Mouse (Mus musculus): ENCODE measurements at regions not wholly inside any gene's neighbourhood (a gene's known extent, or its start where the extent isn't known, plus 50 kb on each side); places are given as distances from the start of the nearest gene placed in this dataset.

DNA sequence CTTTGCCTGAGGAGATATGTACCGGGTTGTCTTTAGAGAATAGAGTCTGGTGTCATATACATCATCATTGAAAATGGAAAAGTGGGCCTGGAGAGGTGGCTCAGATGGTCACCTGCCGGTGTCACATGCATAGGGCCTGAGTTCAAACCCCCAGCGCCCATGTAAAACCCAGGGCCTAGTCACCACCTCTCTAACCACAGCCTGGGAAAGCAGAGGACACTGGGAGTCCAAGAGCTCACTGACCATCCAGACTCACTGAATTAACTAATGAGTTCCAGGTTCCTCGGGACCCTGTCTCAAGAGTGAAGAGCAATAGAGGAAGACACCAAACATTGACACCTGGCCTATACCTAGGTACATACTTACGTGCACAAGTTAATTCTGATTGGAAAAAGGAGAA is 132.7 kb upstream of the Cdkn3 start:
- Histone ChIP-seq H3K4me2 (no peak overlapping the region), H3K27me3 (ENCODE audit: insufficient read depth, low read length) (no peaks in the 10 kb centered on the region), H3K36me3 (ENCODE audit: insufficient read depth) (no peaks in the 10 kb centered on the region), H3K9ac (no peak overlapping the region), H3K4me1 (ENCODE audit: insufficient read depth) (peaks cover 5% of the 10 kb centered on the region; the same call in 1 of the 2 replicates), H3K27ac (ENCODE audit: low read depth) (no peak overlapping the region), H3K4me3 (ENCODE audit: low read depth, low read length) (no peak overlapping the region), H3K9me3 (ENCODE audit: low read depth, low read length) (no peaks in the 10 kb centered on the region)
- TF ChIP-seq CTCF (IDR thresholded peaks at IDR 0.05; ENCODE audit: low read depth), result no peak
- no peak for ATAC-seq (ENCODE audit: insufficient read depth)
- 90% methylated on average over 5 of the region's 5 CpGs for WGBS
- DNase-seq, result no peak

DNA sequence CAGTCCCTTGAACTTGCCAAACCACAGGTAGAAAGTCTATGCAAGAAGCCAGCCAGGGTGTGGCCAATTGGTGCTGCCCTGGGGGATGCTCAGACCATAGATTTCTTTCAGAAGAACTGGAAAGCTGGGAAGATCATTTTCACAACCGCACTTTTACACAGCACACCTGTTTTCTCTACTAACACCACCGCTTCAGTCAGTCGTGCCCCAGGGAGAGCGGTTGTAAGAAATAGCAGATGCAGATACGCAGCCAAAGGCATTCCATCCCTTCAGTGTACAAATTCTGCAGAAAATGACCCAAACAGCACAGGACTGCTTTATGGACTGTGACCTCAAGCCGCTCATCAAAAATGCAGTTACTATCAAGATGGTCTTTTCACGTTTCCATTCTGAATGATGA is 134.6 kb upstream of the Cdkn3 start:
- Histone ChIP-seq H3K36me3 (ENCODE audit: insufficient read depth) (no peaks in the 10 kb centered on the region), H3K4me3 (ENCODE audit: low read depth, low read length) (no peak overlapping the region), H3K4me2 (no peak overlapping the region), H3K4me1 (ENCODE audit: insufficient read depth) (peaks cover 5% of the 10 kb centered on the region; the same call in 1 of the 2 replicates), H3K27ac (ENCODE audit: low read depth) (no peak overlapping the region), H3K27me3 (ENCODE audit: insufficient read depth, low read length) (no peaks in the 10 kb centered on the region), H3K9ac (no peak overlapping the region), H3K9me3 (ENCODE audit: low read depth, low read length) (no peaks in the 10 kb centered on the region)
- no peak for TF ChIP-seq CTCF (IDR thresholded peaks at IDR 0.05; ENCODE audit: low read depth)
- ATAC-seq (ENCODE audit: insufficient read depth) (no peak), DNase-seq (no peak)
- WGBS, result 80% methylated on average over 7 of the region's 7 CpGs

DNA sequence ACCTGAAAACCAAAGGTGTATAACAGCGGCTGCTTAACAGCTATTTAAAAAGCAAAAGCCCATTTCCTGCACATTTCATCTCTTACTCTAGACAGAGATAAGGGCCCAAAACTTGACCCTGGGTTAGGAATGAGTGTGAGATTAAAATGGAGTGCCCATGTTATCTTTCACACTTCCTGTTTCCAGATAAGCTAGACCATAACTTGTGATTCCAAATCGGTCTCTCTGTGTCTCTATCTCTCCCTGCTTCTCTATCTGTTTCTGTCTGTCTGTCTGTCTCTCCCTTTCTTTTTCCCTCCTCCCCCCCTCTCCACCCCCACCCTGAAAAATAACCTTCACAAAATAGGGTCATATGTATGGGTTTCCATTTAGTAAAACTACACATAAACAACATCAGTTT is 136.7 kb upstream of the Cdkn3 start:
- DNase-seq (peak; percentile 34), ATAC-seq (ENCODE audit: insufficient read depth) (no peak)
- H3K4me1 ChIP-seq (ENCODE audit: insufficient read depth), result peaks cover 5% of the 10 kb centered on the region; the same call in 1 of the 2 replicates
- H3K27ac ChIP-seq (ENCODE audit: low read depth), result peak overlapping the region; percentile 46; the same call in 1 of the 2 replicates
- H3K27me3 ChIP-seq (ENCODE audit: insufficient read depth, low read length), result no peaks in the 10 kb centered on the region
- H3K9me3 ChIP-seq (ENCODE audit: low read depth, low read length), result no peaks in the 10 kb centered on the region
- TF ChIP-seq CTCF (IDR thresholded peaks at IDR 0.05; ENCODE audit: low read depth), result no peak
- H3K36me3 ChIP-seq (ENCODE audit: insufficient read depth), result no peaks in the 10 kb centered on the region
- H3K9ac ChIP-seq, result no peak overlapping the region
- no peak overlapping the region for H3K4me2 ChIP-seq
- 12% methylated on average over 2 of the region's 2 CpGs for WGBS
- H3K4me3 ChIP-seq (ENCODE audit: low read depth, low read length), result no peak overlapping the region

DNA sequence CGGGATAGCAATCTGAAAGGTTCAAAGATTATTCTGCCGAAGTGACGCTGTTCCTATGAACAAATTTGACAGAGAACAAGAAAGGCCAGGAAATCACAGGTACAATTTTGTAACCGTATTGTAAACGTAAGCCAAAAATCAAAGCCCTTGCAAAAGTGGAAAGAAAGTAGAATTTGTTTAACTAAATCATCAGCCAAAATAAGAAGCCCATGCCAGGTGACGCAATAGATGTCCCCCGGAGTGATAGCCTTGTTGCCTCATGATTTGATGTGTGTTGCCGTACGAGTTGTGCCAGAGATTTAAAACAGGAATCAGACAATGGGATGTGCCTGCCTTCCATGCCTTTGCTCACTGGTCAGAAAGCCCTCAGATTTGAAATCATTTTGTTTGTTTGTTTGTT is 144.3 kb upstream of the Cdkn3 start:
- TF ChIP-seq CTCF (IDR thresholded peaks at IDR 0.05; ENCODE audit: low read depth), result no peak
- H3K9ac ChIP-seq, result no peak overlapping the region

DNA sequence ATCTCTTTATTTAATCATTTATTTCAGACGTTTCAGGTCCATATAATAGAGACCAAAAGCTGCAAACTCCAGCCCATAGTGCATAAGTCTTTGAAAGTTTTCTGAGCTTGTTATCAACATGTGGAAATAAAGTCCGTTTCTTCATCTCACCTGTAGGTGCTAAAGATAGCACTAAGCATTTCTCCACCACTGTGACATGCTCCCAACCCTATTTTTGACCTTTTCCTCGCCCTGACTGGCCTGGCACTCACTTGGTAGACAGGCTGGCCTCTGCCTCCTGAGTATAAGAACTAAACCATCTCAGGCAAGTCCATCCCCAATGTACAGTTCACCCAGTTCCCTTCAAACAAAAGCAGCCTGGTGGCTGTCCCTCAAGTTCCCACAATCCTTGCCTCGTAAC is 145.4 kb upstream of the Cdkn3 start:
- DNase-seq, result no peak
- WGBS, result 67% methylated on average over 4 of the region's 4 CpGs
- H3K4me2 ChIP-seq, result no peak overlapping the region
- no peak overlapping the region for H3K4me3 ChIP-seq (ENCODE audit: low read depth, low read length)
- H3K36me3 ChIP-seq (ENCODE audit: insufficient read depth), result no peaks in the 10 kb centered on the region
- H3K9ac ChIP-seq, result no peak overlapping the region
- H3K27me3 ChIP-seq (ENCODE audit: insufficient read depth, low read length), result no peaks in the 10 kb centered on the region
- peaks cover 4% of the 10 kb centered on the region; the same call in 1 of the 2 replicates for H3K4me1 ChIP-seq (ENCODE audit: insufficient read depth)
- H3K9me3 ChIP-seq (ENCODE audit: low read depth, low read length), result no peaks in the 10 kb centered on the region
- no peak for ATAC-seq (ENCODE audit: insufficient read depth)
- H3K27ac ChIP-seq (ENCODE audit: low read depth), result no peak overlapping the region
- TF ChIP-seq CTCF (IDR thresholded peaks at IDR 0.05; ENCODE audit: low read depth), result no peak

More for the DNA sequence above, 144.3 kb upstream of the Cdkn3 start:
- Histone ChIP-seq H3K9me3 (ENCODE audit: low read depth, low read length) (no peaks in the 10 kb centered on the region), H3K4me2 (no peak overlapping the region), H3K27ac (ENCODE audit: low read depth) (no peak overlapping the region), H3K4me3 (ENCODE audit: low read depth, low read length) (no peak overlapping the region), H3K4me1 (ENCODE audit: insufficient read depth) (no peaks in the 10 kb centered on the region), H3K36me3 (ENCODE audit: insufficient read depth) (no peaks in the 10 kb centered on the region), H3K27me3 (ENCODE audit: insufficient read depth, low read length) (no peaks in the 10 kb centered on the region)
- no peak for ATAC-seq (ENCODE audit: insufficient read depth)
- 74% methylated on average over 9 of the region's 9 CpGs for WGBS
- no peak for DNase-seq

DNA sequence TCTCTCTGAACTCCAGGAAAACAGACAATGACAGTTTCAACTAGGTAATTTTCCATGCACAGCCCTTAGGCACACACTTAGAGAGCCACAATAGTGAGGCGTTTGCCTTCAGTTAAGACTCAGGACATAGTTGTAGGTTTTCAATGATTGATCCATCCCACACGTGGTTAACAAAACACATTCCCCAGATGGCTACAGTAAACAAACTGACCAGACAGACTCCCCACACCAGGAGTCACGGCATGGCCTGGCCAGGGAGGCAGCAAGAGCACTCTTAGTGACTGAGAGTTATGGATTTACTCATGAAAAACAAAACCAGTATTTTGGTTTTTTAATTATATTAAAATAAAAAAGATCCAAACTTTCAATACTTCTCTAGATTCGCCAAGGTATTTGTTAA is 146.6 kb upstream of the Cdkn3 start:
- no peak overlapping the region for H3K4me2 ChIP-seq
- H3K4me1 ChIP-seq (ENCODE audit: insufficient read depth), result peaks cover 4% of the 10 kb centered on the region; the same call in 1 of the 2 replicates
- ATAC-seq (ENCODE audit: insufficient read depth), result no peak
- no peak overlapping the region for H3K4me3 ChIP-seq (ENCODE audit: low read depth, low read length)
- H3K27ac ChIP-seq (ENCODE audit: low read depth), result no peak overlapping the region
- no peaks in the 10 kb centered on the region for H3K36me3 ChIP-seq (ENCODE audit: insufficient read depth)
- DNase-seq, result peak; percentile 4
- no peaks in the 10 kb centered on the region for H3K9me3 ChIP-seq (ENCODE audit: low read depth, low read length)
- no peak overlapping the region for H3K9ac ChIP-seq
- H3K27me3 ChIP-seq (ENCODE audit: insufficient read depth, low read length), result no peaks in the 10 kb centered on the region
- 33% methylated on average over 4 of the region's 4 CpGs for WGBS
- no peak for TF ChIP-seq CTCF (IDR thresholded peaks at IDR 0.05; ENCODE audit: low read depth)

DNA sequence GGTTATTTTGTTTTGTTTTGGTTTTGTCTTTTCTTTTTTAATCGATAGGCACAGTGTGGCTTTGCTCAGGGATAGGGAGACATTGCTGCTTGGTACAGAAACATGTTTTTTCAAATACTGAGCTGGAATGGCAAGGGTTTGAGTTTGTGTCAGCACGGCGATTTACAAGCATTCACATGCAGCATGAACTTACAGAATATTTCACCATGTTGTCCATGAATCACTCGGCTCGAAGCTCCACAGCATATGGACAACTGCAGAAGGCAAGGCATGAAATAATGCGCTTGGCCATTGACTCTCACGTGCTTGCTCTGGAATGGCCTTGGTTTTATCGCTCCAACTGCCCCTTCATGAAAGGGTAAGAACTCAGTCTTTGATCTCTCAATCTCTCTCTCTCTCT is 147.1 kb upstream of the Cdkn3 start:
- H3K4me3 ChIP-seq (ENCODE audit: low read depth, low read length), result no peak overlapping the region
- H3K4me1 ChIP-seq (ENCODE audit: insufficient read depth), result peaks cover 4% of the 10 kb centered on the region; the same call in 1 of the 2 replicates
- ATAC-seq (ENCODE audit: insufficient read depth) (no peak), DNase-seq (no peak)
- no peaks in the 10 kb centered on the region for H3K27me3 ChIP-seq (ENCODE audit: insufficient read depth, low read length)
- no peak overlapping the region for H3K9ac ChIP-seq
- WGBS, result 52% methylated on average over 8 of the region's 8 CpGs
- no peak for TF ChIP-seq CTCF (IDR thresholded peaks at IDR 0.05; ENCODE audit: low read depth)
- H3K4me2 ChIP-seq, result no peak overlapping the region
- H3K9me3 ChIP-seq (ENCODE audit: low read depth, low read length), result no peaks in the 10 kb centered on the region
- H3K27ac ChIP-seq (ENCODE audit: low read depth), result peak overlapping the region; percentile 36; the same call in 1 of the 2 replicates
- no peaks in the 10 kb centered on the region for H3K36me3 ChIP-seq (ENCODE audit: insufficient read depth)

DNA sequence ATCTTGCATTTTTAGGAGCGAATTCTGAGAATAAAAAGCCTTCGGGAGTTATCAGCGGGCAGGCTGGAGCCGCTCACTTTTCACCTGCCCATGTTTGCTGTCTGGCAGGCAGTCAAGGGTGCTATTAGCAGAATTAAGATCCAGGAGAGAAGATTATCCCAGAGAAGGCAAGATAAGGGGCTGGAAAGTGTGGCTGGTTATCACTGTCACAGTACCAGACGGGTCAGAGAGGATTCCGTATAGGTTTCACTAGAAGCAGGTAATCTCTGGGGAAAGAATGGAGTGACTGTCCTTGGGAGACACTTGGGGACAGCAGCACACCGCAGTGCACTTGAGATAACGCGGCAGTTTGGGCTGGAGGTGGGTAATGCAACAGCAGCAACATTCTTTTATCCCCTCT is 147.8 kb upstream of the Cdkn3 start:
- 0 out of 2 replicates have a peak overlapping the region, but pooled peaks have one; percentile 30 for H3K27ac ChIP-seq (ENCODE audit: low read depth)
- no peak overlapping the region for H3K9ac ChIP-seq
- no peak overlapping the region for H3K4me2 ChIP-seq
- no peak for ATAC-seq (ENCODE audit: insufficient read depth)
- no peaks in the 10 kb centered on the region for H3K9me3 ChIP-seq (ENCODE audit: low read depth, low read length)
- H3K4me3 ChIP-seq (ENCODE audit: low read depth, low read length), result no peak overlapping the region
- no peaks in the 10 kb centered on the region for H3K36me3 ChIP-seq (ENCODE audit: insufficient read depth)
- H3K4me1 ChIP-seq (ENCODE audit: insufficient read depth), result peaks cover 4% of the 10 kb centered on the region; the same call in 1 of the 2 replicates
- DNase-seq, result no peak
- no peaks in the 10 kb centered on the region for H3K27me3 ChIP-seq (ENCODE audit: insufficient read depth, low read length)
- no peak for TF ChIP-seq CTCF (IDR thresholded peaks at IDR 0.05; ENCODE audit: low read depth)
- WGBS, result 25% methylated on average over 9 of the region's 9 CpGs

Data from lung, embryonic 14.5 days (tissue).